Mouse (Mus musculus) cerebellum, adult 9-10 months (tissue): ENCODE data around the gene Smok3b.

Source experiments
- DNase-seq: peaks from one replicate; pipeline ENCODE4 v3.0.0; 2022

The Smok3b gene

DNA sequence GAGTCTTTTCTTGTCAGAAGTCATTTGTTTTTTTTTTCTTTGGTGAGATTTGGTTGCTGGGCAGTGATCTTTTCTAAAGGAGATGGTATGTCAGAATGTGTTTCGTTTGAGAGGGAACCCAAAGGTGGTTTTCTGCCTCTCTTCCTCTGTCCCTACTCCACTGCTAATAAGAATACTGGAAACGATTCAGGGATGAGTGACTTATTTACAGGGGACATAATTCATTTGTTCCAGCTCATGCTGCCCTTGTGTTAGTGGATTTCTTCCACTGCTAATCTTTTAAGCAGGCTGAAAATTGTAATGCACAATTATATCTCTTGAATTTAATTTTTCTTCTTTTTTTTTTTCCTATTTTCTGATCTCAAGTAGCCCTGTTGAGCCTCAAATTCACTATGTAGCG lies 65.6 kb downstream of the Smok3b start:
- no peak for DNase-seq

DNA sequence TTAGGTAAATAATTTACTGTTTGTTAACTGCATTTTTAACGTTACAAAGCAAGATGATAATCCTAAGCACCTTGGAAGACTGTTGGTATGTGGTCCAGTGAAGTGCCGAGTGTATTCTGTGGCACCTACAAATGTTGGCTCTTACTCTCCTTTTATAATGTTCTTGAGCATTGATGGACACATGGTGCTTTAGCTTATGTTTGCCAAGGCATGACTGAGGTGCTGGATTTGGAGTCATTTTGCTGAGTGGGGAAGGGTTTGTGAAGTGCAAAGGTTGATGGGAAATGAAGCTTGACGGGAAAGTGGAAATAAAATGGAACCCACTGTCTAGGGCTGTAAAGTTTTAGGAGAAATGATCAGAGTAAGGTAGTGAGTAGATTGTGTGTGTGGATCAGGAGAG lies 67.1 kb downstream of the Smok3b start:
- no peak for DNase-seq

DNA sequence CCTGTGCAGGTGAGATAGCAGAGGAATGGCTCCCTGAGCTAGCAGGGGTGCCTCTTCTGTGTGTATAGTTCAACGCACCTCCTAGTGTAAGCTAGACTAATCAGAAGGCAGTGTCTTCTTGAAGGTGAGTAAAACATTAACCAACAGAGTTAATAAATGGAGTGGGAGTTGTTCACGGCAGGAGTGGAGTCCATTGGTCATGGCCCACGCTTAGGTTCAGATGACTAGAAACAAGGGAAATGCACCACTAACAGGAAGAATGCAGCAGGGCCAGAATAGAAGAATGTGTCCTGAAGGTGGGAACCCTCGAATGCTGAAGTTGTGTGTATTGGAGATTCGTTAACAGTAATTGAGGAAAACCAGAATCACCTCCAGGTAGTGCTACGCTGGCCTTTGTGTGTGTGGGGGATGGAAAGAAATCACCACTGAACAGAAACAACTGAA lies 67.9 kb downstream of the Smok3b start:
- DNase-seq, result no peak

DNA sequence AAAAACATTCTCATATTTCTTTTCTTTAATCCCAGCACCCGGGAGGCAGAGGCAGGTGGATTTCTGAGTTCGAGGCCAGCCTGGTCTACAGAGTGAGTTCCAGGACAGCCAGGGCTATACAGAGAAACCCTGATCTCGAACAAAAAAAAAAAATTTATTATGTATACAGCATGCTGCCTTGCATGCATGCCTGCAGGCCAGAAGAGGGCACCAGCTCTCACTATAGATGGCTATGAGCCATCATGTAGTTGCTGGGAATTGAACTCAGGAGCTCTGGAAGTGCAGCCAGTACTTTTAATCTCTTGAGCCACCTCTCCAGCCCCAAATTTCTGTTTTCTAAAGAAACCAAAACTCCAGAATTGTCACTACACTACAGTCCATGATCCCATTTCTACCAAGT lies 69.0 kb downstream of the Smok3b start:
- no peak for DNase-seq

DNA sequence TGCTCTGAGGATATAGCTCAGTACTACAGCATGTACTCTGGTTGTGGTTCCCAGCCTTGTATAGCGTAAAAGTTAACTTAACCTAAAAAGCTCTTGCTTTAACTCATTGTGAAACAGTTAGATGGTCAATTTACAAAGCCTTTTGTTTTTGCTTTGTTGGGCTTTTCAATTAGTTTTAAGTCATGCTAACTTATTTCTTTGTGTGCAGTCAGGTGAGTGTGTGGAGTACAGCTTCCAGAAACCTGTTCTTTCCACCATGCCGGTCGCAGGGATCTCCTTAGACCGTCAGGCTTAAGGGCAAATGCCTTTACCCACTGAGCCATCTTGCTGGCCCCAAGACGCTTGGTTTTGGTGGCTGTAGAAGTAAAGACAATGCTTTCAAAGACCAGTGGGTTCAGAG lies 69.5 kb downstream of the Smok3b start:
- DNase-seq, result no peak

DNA sequence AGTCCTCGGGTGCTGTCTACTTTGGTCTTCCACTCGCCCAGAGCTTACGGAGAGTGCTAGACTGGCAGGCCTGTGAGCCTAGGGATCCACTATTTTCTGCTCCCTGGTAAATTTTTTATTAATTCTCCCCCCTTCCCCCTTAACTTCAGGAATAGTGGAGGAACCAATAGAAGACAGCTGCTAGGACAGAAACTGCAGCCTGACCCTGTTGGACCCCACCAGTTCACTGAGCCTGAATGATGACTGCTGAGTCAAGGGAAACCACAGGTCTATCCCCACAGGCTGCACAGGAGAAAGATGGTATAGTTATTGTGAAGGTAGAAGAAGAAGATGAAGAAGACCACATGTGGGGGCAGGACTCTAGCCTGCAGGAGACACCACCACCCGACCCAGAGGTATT lies 71.5 kb downstream of the Smok3b start:
- DNase-seq, result no peak

DNA sequence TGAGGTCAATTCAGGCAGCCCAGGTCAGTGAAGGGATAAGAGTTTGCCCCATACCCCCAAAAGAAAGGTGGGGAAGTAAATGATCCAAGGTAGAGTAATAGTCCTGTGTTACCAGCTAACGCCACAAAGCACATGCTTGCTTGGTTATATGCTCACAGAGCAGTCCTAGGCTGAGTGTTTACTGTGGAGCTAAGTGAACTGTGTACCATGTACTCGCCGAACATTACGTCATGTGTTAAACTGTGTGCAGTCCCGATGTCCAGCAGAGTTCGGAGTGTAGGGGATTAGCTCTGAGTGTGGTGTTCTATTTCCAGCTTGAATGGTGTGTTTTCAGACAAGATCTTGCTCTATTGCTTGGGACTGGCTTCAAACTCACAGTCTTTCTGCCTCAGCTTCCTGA lies 73.2 kb downstream of the Smok3b start:
- DNase-seq, result no peak
